Mouse (Mus musculus) C2C12 (cell line): Measurements from ENCODE around the gene Ltbp1.

ENCODE experiments used
- CTCF ChIP-seq: IDR thresholded peaks from one replicate; pipeline ENCODE4 v1.5.1; 2011; ENCODE audit not compliant: control insufficient read depth, insufficient read depth, insufficient read length
- MAX ChIP-seq: IDR thresholded peaks from one replicate; pipeline ENCODE4 v1.6.1; 2011; ENCODE audit warnings: mild to moderate bottlenecking, control low read depth

GRCm38 (mm10) chr17:75208164-75208698, 202.9 kb downstream of the Ltbp1 start:
- no peak for TF ChIP-seq CTCF
- TF ChIP-seq MAX, result no peak
